Mouse (Mus musculus): Measurements from ENCODE around the gene Gsx2. TPM values are rescaled to one million over a fixed set of nuclear protein-coding genes. Genes with fewer than 3 reads are reported as not detected.

The Gsx2 gene
- polyA plus RNA-seq, 1 experiment from 2014 or later: 8.8 TPM

GRCm38 (mm10) chr5:75083061-75083460 is 7.7 kb downstream of the Gsx2 start:
- H3K9me3 ChIP-seq: no peaks in the 10 kb centered on the region
- peaks cover 70% of the 10 kb centered on the region for H3K4me1 ChIP-seq
- peak overlapping the region; percentile 36 for H3K4me3 ChIP-seq
- 0% methylated on average over 14 of the region's 14 CpGs for WGBS
- H3K36me3 ChIP-seq (replicated peaks): no peaks in the 10 kb centered on the region
- DNase-seq (ENCODE audit: extremely low spot score, low spot score): peak; percentile 62
- no peak overlapping the region for H3K27ac ChIP-seq
- H3K27me3 ChIP-seq (ENCODE audit: poor library complexity, severe bottlenecking): peaks cover 100% of the 10 kb centered on the region

- WGBS: under 1% methylated on average over 27 of the region's 27 CpGs
- Histone ChIP-seq H3K27ac (peak overlapping the region; percentile 72), H3K4me3 (peak overlapping the region; percentile 36), H3K4me1 (peaks cover 69% of the 10 kb centered on the region), H3K9me3 (no peaks in the 10 kb centered on the region), H3K27me3 (ENCODE audit: poor library complexity, severe bottlenecking) (peaks cover 100% of the 10 kb centered on the region), H3K36me3 (replicated peaks) (no peaks in the 10 kb centered on the region)
- peak; percentile 27 for DNase-seq (ENCODE audit: extremely low spot score, low spot score)
Measured at GRCm38 (mm10) chr5:75083591-75084392, 8.4 kb downstream of the Gsx2 start.

- Histone ChIP-seq H3K27me3 (ENCODE audit: poor library complexity, severe bottlenecking) (peaks cover 100% of the 10 kb centered on the region), H3K9me3 (no peaks in the 10 kb centered on the region), H3K27ac (peak overlapping the region; percentile 72; the same call in 1 of the 2 replicates), H3K4me3 (peak overlapping the region; percentile 40), H3K4me1 (peaks cover 63% of the 10 kb centered on the region), H3K36me3 (replicated peaks) (no peaks in the 10 kb centered on the region)
- no peak for DNase-seq (ENCODE audit: extremely low spot score, low spot score)
- WGBS: under 1% methylated on average over 8 of the region's 8 CpGs
Measured at GRCm38 (mm10) chr5:75084393-75084870, 9.0 kb downstream of the Gsx2 start.

- H3K36me3 ChIP-seq (replicated peaks): no peaks in the 10 kb centered on the region
- H3K4me3 ChIP-seq: peak overlapping the region; percentile 40
- under 1% methylated on average over 25 of the region's 25 CpGs for WGBS
- DNase-seq (ENCODE audit: extremely low spot score, low spot score): peak; percentile 39
- H3K9me3 ChIP-seq: no peaks in the 10 kb centered on the region
- peaks cover 58% of the 10 kb centered on the region for H3K4me1 ChIP-seq
- peaks cover 100% of the 10 kb centered on the region for H3K27me3 ChIP-seq (ENCODE audit: poor library complexity, severe bottlenecking)
- H3K27ac ChIP-seq: peak overlapping the region; percentile 75
Measured at GRCm38 (mm10) chr5:75084871-75085520, 9.6 kb downstream of the Gsx2 start.

GRCm38 (mm10) chr5:75085521-75085875 is 10.1 kb downstream of the Gsx2 start:
- DNase-seq (ENCODE audit: extremely low spot score, low spot score): peak; percentile 53
- no peaks in the 10 kb centered on the region for H3K9me3 ChIP-seq
- peaks cover 100% of the 10 kb centered on the region for H3K27me3 ChIP-seq (ENCODE audit: poor library complexity, severe bottlenecking)
- no peaks in the 10 kb centered on the region for H3K36me3 ChIP-seq (replicated peaks)
- H3K4me1 ChIP-seq: peaks cover 56% of the 10 kb centered on the region
- H3K4me3 ChIP-seq: peak overlapping the region; percentile 40
- peak overlapping the region; percentile 64 for H3K27ac ChIP-seq
- under 1% methylated on average over 17 of the region's 17 CpGs for WGBS

- peak overlapping the region; percentile 64 for H3K27ac ChIP-seq
- DNase-seq (ENCODE audit: extremely low spot score, low spot score): no peak
- WGBS: 12% methylated on average over 4 of the region's 4 CpGs
Measured at GRCm38 (mm10) chr5:75085906-75086305, 10.5 kb downstream of the Gsx2 start.

GRCm38 (mm10) chr5:75106511-75106910 is 31.1 kb downstream of the Gsx2 start:
- Histone ChIP-seq H3K27me3 (ENCODE audit: poor library complexity, severe bottlenecking) (peaks cover 47% of the 10 kb centered on the region), H3K27ac (no peak overlapping the region), H3K9me3 (peaks cover 6% of the 10 kb centered on the region; the same call in 1 of the 2 replicates), H3K4me1 (peaks cover 3% of the 10 kb centered on the region; the same call in 1 of the 2 replicates), H3K36me3 (replicated peaks) (no peaks in the 10 kb centered on the region), H3K4me3 (no peak overlapping the region)
- DNase-seq (ENCODE audit: extremely low spot score, low spot score): no peak
- 63% methylated on average over 3 of the region's 3 CpGs for WGBS

More at GRCm38 (mm10) chr5:75085906-75086305, 10.5 kb downstream of the Gsx2 start:
- Histone ChIP-seq H3K4me3 (no peak overlapping the region), H3K4me1 (peaks cover 52% of the 10 kb centered on the region), H3K36me3 (replicated peaks) (no peaks in the 10 kb centered on the region), H3K9me3 (no peaks in the 10 kb centered on the region), H3K27me3 (ENCODE audit: poor library complexity, severe bottlenecking) (peaks cover 100% of the 10 kb centered on the region)

GRCm38 (mm10) chr5:75109368-75109767 is 34.0 kb downstream of the Gsx2 start:
- H3K27ac ChIP-seq: no peak overlapping the region
- H3K27me3 ChIP-seq (ENCODE audit: poor library complexity, severe bottlenecking): peaks cover 38% of the 10 kb centered on the region
- H3K4me3 ChIP-seq: no peak overlapping the region
- no peaks in the 10 kb centered on the region for H3K36me3 ChIP-seq (replicated peaks)
- no peak for DNase-seq (ENCODE audit: extremely low spot score, low spot score)
- WGBS: 59% methylated on average over 5 of the region's 5 CpGs
- H3K4me1 ChIP-seq: peaks cover 7% of the 10 kb centered on the region; the same call in 1 of the 2 replicates
- peaks cover 6% of the 10 kb centered on the region; the same call in 1 of the 2 replicates for H3K9me3 ChIP-seq

GRCm38 (mm10) chr5:75111781-75112180 is 36.4 kb downstream of the Gsx2 start:
- no peak overlapping the region for H3K4me3 ChIP-seq
- H3K36me3 ChIP-seq (replicated peaks): no peaks in the 10 kb centered on the region
- DNase-seq (ENCODE audit: extremely low spot score, low spot score): no peak
- no peak overlapping the region for H3K27ac ChIP-seq
- peaks cover 6% of the 10 kb centered on the region; the same call in 1 of the 2 replicates for H3K9me3 ChIP-seq
- H3K27me3 ChIP-seq (ENCODE audit: poor library complexity, severe bottlenecking): peaks cover 35% of the 10 kb centered on the region
- H3K4me1 ChIP-seq: 0 out of 2 replicates have a peak, but pooled peaks cover 3% of the 10 kb centered on the region
- WGBS: 46% methylated on average over 5 of the region's 5 CpGs

- DNase-seq (ENCODE audit: extremely low spot score, low spot score): no peak
- WGBS: 63% methylated on average over 7 of the region's 7 CpGs
- Histone ChIP-seq H3K4me3 (no peak overlapping the region), H3K4me1 (no peaks in the 10 kb centered on the region), H3K36me3 (replicated peaks) (no peaks in the 10 kb centered on the region), H3K27ac (no peak overlapping the region), H3K9me3 (no peaks in the 10 kb centered on the region), H3K27me3 (ENCODE audit: poor library complexity, severe bottlenecking) (peaks cover 10% of the 10 kb centered on the region; the same call in 1 of the 2 replicates)
Measured at GRCm38 (mm10) chr5:75118840-75119239, 43.4 kb downstream of the Gsx2 start.

GRCm38 (mm10) chr5:75121646-75122045 is 46.2 kb downstream of the Gsx2 start:
- H3K36me3 ChIP-seq (replicated peaks): no peaks in the 10 kb centered on the region
- no peak for DNase-seq (ENCODE audit: extremely low spot score, low spot score)
- H3K4me1 ChIP-seq: no peaks in the 10 kb centered on the region
- H3K27ac ChIP-seq: no peak overlapping the region
- peaks cover 7% of the 10 kb centered on the region; the same call in 1 of the 2 replicates for H3K27me3 ChIP-seq (ENCODE audit: poor library complexity, severe bottlenecking)
- H3K4me3 ChIP-seq: no peak overlapping the region
- H3K9me3 ChIP-seq: no peaks in the 10 kb centered on the region
- 43% methylated on average over 5 of the region's 5 CpGs for WGBS
